Mouse (Mus musculus) liver, adult 10 weeks (tissue): ENCODE data around the gene Cd4. TPM values are rescaled to one million over a fixed set of nuclear protein-coding genes. Genes with fewer than 3 reads are reported as not detected.

Source experiments
- polyA plus RNA-seq: library from polyadenylated mRNA; stranded (reverse); fragments of 350-450 nt; fragmentation: Illumina TruSeq; extraction: RNeasy Lipid Tissue Mini Kit (QIAGEN cat#74804); gene quantifications from one replicate; pipeline ENCODE4 v1.2.3, GENCODE M21; 2014; ENCODE audit warnings: low read depth, low replicate concordance

Cd4 gene
- 0.16 TPM for polyA plus RNA-seq

GRCm38 (mm10) chr6:124887986-124888385 lies at the start of gene Cd4:
TSS of gene Cd4 (minus strand) at chr6:124888221.

GRCm38 (mm10) chr6:124930754-124931524 lies 42.9 kb upstream of the Cd4 start, which contains the start of gene Mlf2:
TSS of gene Mlf2 (plus strand) at chr6:124931386.

GRCm38 (mm10) chr6:124919695-124920317 lies 31.8 kb upstream of the Cd4 start, which contains the start of gene Ptms:
TSS of gene Ptms (minus strand) at chr6:124920103.

GRCm38 (mm10) chr6:124911533-124912218 lies 23.7 kb upstream of the Cd4 start, which contains the start of gene Lag3:
TSS of gene Lag3 (minus strand) at chr6:124911705.

GRCm38 (mm10) chr6:124863658-124864298 lies 24.2 kb downstream of the Cd4 start, which contains the start of gene Gpr162:
TSS of gene Gpr162 (minus strand) at chr6:124863983.

GRCm38 (mm10) chr6:124856916-124857839 lies 30.8 kb downstream of the Cd4 start, which contains the start of gene P3h3:
TSS of gene P3h3 (minus strand) at chr6:124857752.

GRCm38 (mm10) chr6:124840241-124841167 lies 47.5 kb downstream of the Cd4 start, which contains the start of gene Gnb3:
TSS of gene Gnb3 (minus strand) at chr6:124840275.

GRCm38 (mm10) chr6:124828868-124829798 lies 58.9 kb downstream of the Cd4 start, which contains the start of the genes Usp5 and Cdca3:
TSS of gene Usp5 (minus strand) at chr6:124829484.
TSS of gene Cdca3 (plus strand) at chr6:124829547.

Other genes starting within 250 kb of the Cd4 start
- gene Lpcat3, start 225.2 kb downstream of the Cd4 start, polyA plus RNA-seq = 44.0 TPM
- 22.3 TPM for gene Emg1, start 176.0 kb downstream of the Cd4 start, polyA plus RNA-seq
- 46.9 TPM for gene Phb2, start 175.9 kb downstream of the Cd4 start, polyA plus RNA-seq
- 3.8 TPM for gene Ptpn6, start 149.5 kb downstream of the Cd4 start, polyA plus RNA-seq
- 7.5 TPM for gene Grcc10, start 146.8 kb downstream of the Cd4 start, polyA plus RNA-seq
- not detected for gene Gm45234, start 132.2 kb downstream of the Cd4 start, polyA plus RNA-seq
- 0.56 TPM for gene Atn1, start 131.7 kb downstream of the Cd4 start, polyA plus RNA-seq
- not detected for gene Eno2, start 118.5 kb downstream of the Cd4 start, polyA plus RNA-seq
- not detected for gene Lrrc23, start 108.5 kb downstream of the Cd4 start, polyA plus RNA-seq
- not detected for gene Spsb2, start 79.6 kb downstream of the Cd4 start, polyA plus RNA-seq
- gene Tpi1, start 73.9 kb downstream of the Cd4 start, polyA plus RNA-seq = 50.1 TPM
- gene Usp5, start 58.7 kb downstream of the Cd4 start, polyA plus RNA-seq = 12.3 TPM
- 0.90 TPM for gene Cdca3, start 58.7 kb downstream of the Cd4 start, polyA plus RNA-seq
- gene Gnb3, start 47.9 kb downstream of the Cd4 start, polyA plus RNA-seq = not detected
- gene P3h3, start 30.5 kb downstream of the Cd4 start, polyA plus RNA-seq = not detected
- not detected for gene Gpr162, start 24.2 kb downstream of the Cd4 start, polyA plus RNA-seq
- gene Lag3, start 23.5 kb upstream of the Cd4 start, polyA plus RNA-seq = not detected
- 344 TPM for gene Ptms, start 31.9 kb upstream of the Cd4 start, polyA plus RNA-seq
- 16.7 TPM for gene Mlf2, start 43.2 kb upstream of the Cd4 start, polyA plus RNA-seq
- 16.8 TPM for gene Cops7a, start 77.3 kb upstream of the Cd4 start, polyA plus RNA-seq
- gene Pianp, start 108.5 kb upstream of the Cd4 start, polyA plus RNA-seq = not detected
- gene Zfp384, start 120.9 kb upstream of the Cd4 start, polyA plus RNA-seq = 11.4 TPM
- gene Ing4, start 151.5 kb upstream of the Cd4 start, polyA plus RNA-seq = 11.2 TPM
- gene Acrbp, start 161.5 kb upstream of the Cd4 start, polyA plus RNA-seq = 0.90 TPM
- not detected for gene Lpar5, start 179.7 kb upstream of the Cd4 start, polyA plus RNA-seq
- 23.4 TPM for gene Chd4, start 207.8 kb upstream of the Cd4 start, polyA plus RNA-seq
- 1.1 TPM for gene Nop2, start 243.7 kb upstream of the Cd4 start, polyA plus RNA-seq